25 mouse cellular contexts compared by ENCODE assay signal in genomic region chr4:138220761-138221160, GRCm38 (mm10). TPM values are rescaled to one million over a fixed set of nuclear protein-coding genes. Genes with fewer than 3 reads are reported as not detected.
DNase-seq lines count a peak whose midpoint lies in the region; ATAC-seq and TF ChIP-seq lines count a peak whose summit lies in the region.
"Had no signal": no experiment of that assay in that cellular context is flagged by ENCODE, and none has a peak within 500 bp of the region (broad histone marks: within the 10 kb centered on the region; RNA-seq: fewer than 3 reads in every experiment).

No protein-coding gene starts in this region.

- peak overlapping the region; percentile 79 for H3K4me2 ChIP-seq in liver, embryonic 15.5 days
- H3K4me2 ChIP-seq: heart, embryonic 12.5 days; limb, embryonic 12.5 days; lung, embryonic 15.5 days; stomach, embryonic 15.5 days had no signal

- H3K36me3 ChIP-seq in liver, embryonic 15.5 days (replicated peaks), result peaks cover 48% of the 10 kb centered on the region

- TF ChIP-seq CTCF in lung, adult 2 months (IDR thresholded peaks at IDR 0.05; ENCODE audit: insufficient read depth, low read length), result no peak

- 33% methylated on average over 7 of the region's 7 CpGs for WGBS in liver, embryonic 15.5 days (ENCODE audit: insufficient replicate concordance)
- 61% methylated on average over 7 of the region's 7 CpGs for WGBS in lung, adult 2 months

- peak overlapping the region; percentile 13; the same call in 1 of the 2 replicates for H3K9ac ChIP-seq in liver, embryonic 15.5 days
- H3K9ac ChIP-seq: heart, embryonic 12.5 days; limb, embryonic 12.5 days; lung, embryonic 15.5 days; stomach, embryonic 15.5 days had no signal

- peaks cover 50% of the 10 kb centered on the region for H3K4me1 ChIP-seq in liver, embryonic 15.5 days (replicated peaks)
- peaks cover 13% of the 10 kb centered on the region; the same call in 1 of the 2 replicates for H3K4me1 ChIP-seq in lung, adult 2 months (ENCODE audit: control insufficient read depth, insufficient read depth, low read length)

- H3K9me3 ChIP-seq in liver, embryonic 15.5 days (replicated peaks), result no peaks in the 10 kb centered on the region
- H3K9me3 ChIP-seq: G1E; heart, embryonic 12.5 days; hindbrain, embryonic 10.5 days; limb, embryonic 12.5 days; lung, embryonic 15.5 days; midbrain, embryonic 10.5 days; stomach, embryonic 15.5 days had no signal

- peak; percentile 78 for DNase-seq in adrenal gland, adult 2 months
- no peak for DNase-seq in adrenal gland, postnatal 25 days
- peak; percentile 84 for DNase-seq in 416B (ENCODE audit: low read depth)
- DNase-seq in adrenal gland, postnatal 36 days, result peak; percentile 60 to 74
- DNase-seq in lung, adult 2 months, result no peak
- no peak for DNase-seq in heart, adult 11 months
- DNase-seq: cerebellum, adult 2 months; gastrocnemius, postnatal 14 days; heart, adult 18-20 months; heart, postnatal 10 days; kidney, postnatal 4 days; lung, postnatal 4 days; thymus, postnatal 4 days had no signal

- TF ChIP-seq POLR2A in lung, adult 2 months (IDR thresholded peaks at IDR 0.05; ENCODE audit: borderline replicate concordance, extremely low read depth, low read depth, low read length), result no peak

- no peaks in the 10 kb centered on the region for H3K27me3 ChIP-seq in liver, embryonic 15.5 days
- H3K27me3 ChIP-seq: heart, embryonic 12.5 days; limb, embryonic 12.5 days; lung, embryonic 15.5 days; stomach, embryonic 15.5 days had no signal

- ATAC-seq in liver, embryonic 15.5 days (ENCODE audit: insufficient read depth), result no peak
- ATAC-seq: forebrain, embryonic 16.5 days; hindbrain, postnatal 0 days; intestine, postnatal 0 days had no signal

- H3K27ac ChIP-seq in liver, embryonic 15.5 days (replicated peaks), result no peak overlapping the region
- H3K27ac ChIP-seq: hindbrain, embryonic 10.5 days; hindbrain, postnatal 0 days; limb, embryonic 12.5 days; lung, embryonic 15.5 days; midbrain, embryonic 10.5 days; stomach, embryonic 15.5 days had no signal

- no peak overlapping the region for H3K4me3 ChIP-seq in liver, embryonic 15.5 days (replicated peaks)
- H3K4me3 ChIP-seq in lung, adult 2 months (replicated peaks; ENCODE audit: extremely low read depth, low read depth, low read length), result no peak overlapping the region
- H3K4me3 ChIP-seq: heart, embryonic 12.5 days; hindbrain, embryonic 10.5 days; limb, embryonic 12.5 days; lung, embryonic 15.5 days; stomach, embryonic 15.5 days had no signal

RNA-seq across cellular contexts. Expression of gene Hp1bp3, which starts 4.7 kb away (rescaled TPM):
- 100 to 1,000 TPM; 202 to 222 TPM for total RNA-seq in adrenal gland, adult 2 months (2021)
- polyA plus RNA-seq in adrenal gland, adult 2 months (2012; rRNA removed), result 40.0 and 49.8 TPM in 2 replicates
- total RNA-seq in adrenal gland, postnatal 25 days (2021), result 214 and 265 TPM in 2 replicates
- 100 to 1,000 TPM; 192 to 251 TPM for total RNA-seq in adrenal gland, postnatal 36 days (2021)
- 36.3 and 40.0 TPM in 2 replicates for polyA plus RNA-seq in liver, embryonic 15.5 days (2015; fragmentation: Nextera tagmentation; extraction: Ambion mirVana)
- 53.4 and 78.4 TPM in 2 replicates for polyA plus RNA-seq in lung, adult 2 months (2012; rRNA removed)

RNA-seq across cellular contexts. Expression of gene Sh2d5, which starts 29.4 kb away (rescaled TPM):
- 1 to 10 TPM; 1.8 to 2.0 TPM for total RNA-seq in adrenal gland, adult 2 months (2021)
- polyA plus RNA-seq in adrenal gland, adult 2 months (2012; rRNA removed), result 3.4 and 3.7 TPM in 2 replicates
- total RNA-seq in adrenal gland, postnatal 25 days (2021), result 2.1 and 2.3 TPM in 2 replicates
- total RNA-seq in adrenal gland, postnatal 36 days (2021), result 1 to 10 TPM in 1 of 2 experiments, under 1 TPM in 1; 0.92 to 2.9 TPM
- 0.63 and 1.1 TPM in 2 replicates for polyA plus RNA-seq in liver, embryonic 15.5 days (2015; fragmentation: Nextera tagmentation; extraction: Ambion mirVana)
- 0.22 and 0.28 TPM in 2 replicates for polyA plus RNA-seq in lung, adult 2 months (2012; rRNA removed)
- total RNA-seq: gastrocnemius, postnatal 14 days; heart, adult 18-20 months had no signal

RNA-seq across cellular contexts. Expression of gene Kif17, which starts 29.5 kb away (rescaled TPM):
- total RNA-seq in adrenal gland, adult 2 months (2021), result 1 to 10 TPM; 2.7 to 2.8 TPM
- 4.0 and 4.3 TPM in 2 replicates for polyA plus RNA-seq in adrenal gland, adult 2 months (2012; rRNA removed)
- total RNA-seq in adrenal gland, postnatal 25 days (2021), result 2.4 and 4.3 TPM in 2 replicates
- 1 to 10 TPM; 1.6 to 3.5 TPM for total RNA-seq in adrenal gland, postnatal 36 days (2021)
- polyA plus RNA-seq in liver, embryonic 15.5 days (2015; fragmentation: Nextera tagmentation; extraction: Ambion mirVana), result 0.30 and 0.32 TPM in 2 replicates
- polyA plus RNA-seq in lung, adult 2 months (2012; rRNA removed), result 0.70 and 0.91 TPM in 2 replicates
- total RNA-seq: gastrocnemius, postnatal 14 days; neutrophil, adult 5-6 weeks had no signal

Comparison
In these comparisons a context has a peak if more than half of its experiments do, and no peak if none do; other contexts are left out.
1. DNase-seq: peak in adrenal gland, adult 2 months (single experiment), 416B (single experiment) and adrenal gland, postnatal 36 days (2 of 2); none in adrenal gland, postnatal 25 days (single experiment), lung, adult 2 months (single experiment) and heart, adult 11 months (single experiment).